Mouse (Mus musculus) limb, embryonic 13.5 days (tissue): Measurements from ENCODE around the gene B2m. TPM values are rescaled to one million over a fixed set of nuclear protein-coding genes. Genes with fewer than 3 reads are reported as not detected.
"Not testable (repeated sequence)": the region's sequence is repeated elsewhere in the genome, so short reads cannot be mapped to it uniquely, and the experiment has no call there.

Experiments
- ATAC-seq: fragments of 200-750 bp; cut with Nextera tagmentation; 2 replicates; pipeline ENCODE4 v1.8.0; 2017; ENCODE audit warnings: low read depth, moderate number of reproducible peaks, moderate TSS enrichment; ENCODE audit not compliant: low FRiP score
- H3K27ac ChIP-seq: fragments of 300-500 bp; sonication (generic); 2 replicates; pipeline ENCODE4 v1.5.1; 2015; ENCODE audit warnings: inconsistent platforms, mild to moderate bottlenecking, moderate library complexity
- H3K27me3 ChIP-seq: fragments of 300-500 bp; sonication (generic); 2 replicates; pipeline ENCODE4 v1.6.1; 2015; ENCODE audit warnings: mild to moderate bottlenecking, inconsistent platforms
- H3K36me3 ChIP-seq: fragments of 300-500 bp; sonication (generic); 2 replicates; pipeline ENCODE4 v1.6.1; 2015; ENCODE audit warnings: inconsistent platforms, mild to moderate bottlenecking, moderate library complexity
- H3K4me1 ChIP-seq: fragments of 300-500 bp; sonication (generic); 2 replicates; pipeline ENCODE4 v1.6.1; 2015; ENCODE audit warnings: inconsistent platforms
- H3K4me2 ChIP-seq: fragments of 300-500 bp; sonication (generic); replicated peaks from 2 replicates; pipeline ENCODE4 v1.6.1; 2015; ENCODE audit warnings: inconsistent platforms, mild to moderate bottlenecking, moderate library complexity
- H3K4me3 ChIP-seq: fragments of 300-500 bp; sonication (generic); 2 replicates; pipeline ENCODE4 v1.5.1; 2015; ENCODE audit warnings: moderate library complexity, mild to moderate bottlenecking, inconsistent platforms
- H3K9ac ChIP-seq: fragments of 300-500 bp; sonication (generic); 2 replicates; pipeline ENCODE4 v1.6.1; 2015; ENCODE audit warnings: mild to moderate bottlenecking, inconsistent platforms
- H3K9me3 ChIP-seq: fragments of 300-500 bp; sonication (generic); 2 replicates; pipeline ENCODE4 v1.6.1; 2016; ENCODE audit warnings: inconsistent platforms
- WGBS: fragments of 180-500 bp; shearing (Covaris S2); methylation state at CpG from one replicate; pipeline ENCODE4 v1.1.7; 2015; 5-methylcytosine and 5-hydroxymethylcytosine counted together
- polyA plus RNA-seq: library from polyadenylated mRNA; unstranded; fragments of >200 nt; fragmentation: Nextera tagmentation; extraction: Ambion mirVana; gene quantifications from 2 replicates; pipeline ENCODE4 v1.2.1, GENCODE M21; 2015

B2m gene
- 212 and 235 TPM in 2 replicates for polyA plus RNA-seq

DNA sequence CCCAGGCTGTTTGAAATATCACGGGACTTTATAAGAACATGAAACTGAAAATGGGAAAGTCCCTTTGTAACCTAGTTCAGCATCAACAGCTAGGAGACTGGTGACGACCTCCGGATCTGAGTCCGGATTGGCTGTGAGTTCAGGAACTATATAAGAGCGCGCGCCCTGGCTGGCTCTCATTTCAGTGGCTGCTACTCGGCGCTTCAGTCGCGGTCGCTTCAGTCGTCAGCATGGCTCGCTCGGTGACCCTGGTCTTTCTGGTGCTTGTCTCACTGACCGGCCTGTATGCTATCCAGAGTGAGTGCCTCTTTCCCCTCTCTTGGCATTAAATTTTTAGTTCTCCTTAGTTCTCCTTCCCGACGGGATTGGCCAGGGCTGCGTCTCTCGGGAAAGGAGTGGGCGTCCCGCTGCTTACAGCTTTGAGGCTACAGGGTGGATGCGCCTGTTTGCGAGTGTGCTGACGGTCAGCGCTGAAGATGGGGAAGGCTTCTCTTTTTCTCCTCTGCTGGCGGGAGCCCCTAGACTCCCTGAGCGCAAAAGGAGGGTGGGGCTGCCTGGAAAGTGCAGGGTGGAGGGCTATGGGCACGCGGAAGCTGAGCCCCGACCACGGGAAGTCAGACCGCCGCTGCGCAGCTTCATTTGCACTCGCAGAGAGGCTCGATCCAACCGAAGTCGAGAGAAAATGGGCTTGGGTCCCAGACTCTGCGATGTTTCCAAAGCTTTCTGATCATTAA lies at the start of gene B2m:
TSS of gene B2m (plus strand) at position 179 of the 734 bp plus-strand sequence.
- Histone ChIP-seq H3K4me2 (peak within 1 kb of the TSS; percentile 72), H3K27ac (peak within 1 kb of the TSS; percentile 72), H3K27me3 (no peaks in the 10 kb centered on the region), H3K4me1 (peaks cover 9% of the 10 kb centered on the region), H3K4me3 (peak within 1 kb of the TSS; percentile 66), H3K9ac (peak within 1 kb of the TSS; percentile 74), H3K9me3 (no peaks in the 10 kb centered on the region), H3K36me3 (peaks cover 17% of the 10 kb centered on the region)
- ATAC-seq = peak; percentile 99
- WGBS = under 1% methylated on average over 40 of the region's 40 CpGs

DNA sequence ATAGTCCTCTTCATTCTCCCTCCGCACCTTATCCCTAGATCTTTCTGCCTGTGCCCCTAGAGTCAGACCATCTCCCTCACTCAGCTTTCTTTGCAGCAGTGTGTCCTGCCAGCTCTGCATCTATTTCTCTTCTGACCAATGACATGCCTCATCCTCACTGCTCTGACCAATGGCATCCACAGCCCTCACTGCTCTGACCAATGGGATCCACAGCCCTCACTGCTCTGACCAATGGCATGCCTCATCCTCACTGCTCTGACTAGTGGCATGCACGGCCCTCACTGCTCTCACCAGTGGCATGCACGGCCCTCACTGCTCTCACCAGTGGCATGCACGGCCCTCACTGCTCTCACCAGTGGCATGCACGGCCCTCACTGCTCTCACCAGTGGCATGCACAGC lies 49.8 kb upstream of the B2m start:
- H3K36me3 ChIP-seq = peaks cover 80% of the 10 kb centered on the region
- H3K9me3 ChIP-seq, H3K27ac ChIP-seq, H3K4me2 ChIP-seq, ATAC-seq, H3K4me1 ChIP-seq, H3K9ac ChIP-seq, H3K27me3 ChIP-seq, H3K4me3 ChIP-seq: not testable (repeated sequence)
- WGBS = 81% methylated on average over 5 of the region's 5 CpGs

DNA sequence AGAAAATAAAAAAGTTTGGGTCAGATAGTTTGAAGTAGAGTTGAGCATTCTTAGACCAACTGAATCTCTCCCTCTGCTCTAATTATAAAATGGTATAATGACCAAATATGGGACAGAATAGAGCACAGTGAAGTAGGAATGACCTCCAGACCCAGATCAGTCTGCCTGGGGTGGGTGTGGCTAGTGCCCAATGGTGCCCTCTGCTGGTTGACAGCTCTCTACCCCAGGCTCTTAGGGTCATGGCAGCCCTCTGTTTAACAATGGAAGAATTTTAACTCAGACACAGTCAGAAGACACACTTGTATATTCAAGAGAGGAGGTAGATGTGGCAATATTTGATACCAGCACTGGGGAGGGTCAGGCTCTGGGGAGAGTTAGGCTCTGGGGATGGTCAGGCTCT lies 45.4 kb upstream of the B2m start:
- Histone ChIP-seq H3K4me1 (no peaks in the 10 kb centered on the region), H3K4me2 (no peak overlapping the region), H3K27ac (no peak overlapping the region), H3K36me3 (peaks cover 68% of the 10 kb centered on the region), H3K9me3 (no peaks in the 10 kb centered on the region), H3K27me3 (no peaks in the 10 kb centered on the region), H3K9ac (no peak overlapping the region), H3K4me3 (no peak overlapping the region)
- no peak for ATAC-seq

DNA sequence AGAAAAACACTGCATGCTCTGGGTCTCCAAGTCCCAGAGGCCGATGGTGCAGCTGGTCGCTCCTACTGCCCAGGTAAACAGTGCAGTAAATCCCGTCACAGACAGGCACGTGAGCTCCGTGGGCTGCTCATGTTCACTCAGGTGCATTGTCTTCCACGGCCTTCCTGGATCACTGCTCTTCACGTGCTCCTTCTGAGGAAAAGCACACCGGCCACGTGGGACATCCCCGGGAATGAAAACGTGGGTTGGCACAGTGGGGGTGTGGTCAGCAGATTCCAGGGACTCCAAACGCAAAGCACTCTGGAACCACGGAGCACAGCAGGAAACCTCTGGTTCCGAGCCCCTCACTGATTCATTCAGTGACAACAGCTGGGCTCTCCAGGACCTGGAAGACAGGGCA lies 39.4 kb upstream of the B2m start:
- Histone ChIP-seq H3K27ac (no peak overlapping the region), H3K9ac (no peak overlapping the region), H3K36me3 (peaks cover 67% of the 10 kb centered on the region), H3K9me3 (no peaks in the 10 kb centered on the region), H3K4me1 (no peaks in the 10 kb centered on the region), H3K27me3 (no peaks in the 10 kb centered on the region), H3K4me2 (no peak overlapping the region), H3K4me3 (no peak overlapping the region)
- 80% methylated on average over 14 of the region's 14 CpGs for WGBS
- no peak for ATAC-seq

DNA sequence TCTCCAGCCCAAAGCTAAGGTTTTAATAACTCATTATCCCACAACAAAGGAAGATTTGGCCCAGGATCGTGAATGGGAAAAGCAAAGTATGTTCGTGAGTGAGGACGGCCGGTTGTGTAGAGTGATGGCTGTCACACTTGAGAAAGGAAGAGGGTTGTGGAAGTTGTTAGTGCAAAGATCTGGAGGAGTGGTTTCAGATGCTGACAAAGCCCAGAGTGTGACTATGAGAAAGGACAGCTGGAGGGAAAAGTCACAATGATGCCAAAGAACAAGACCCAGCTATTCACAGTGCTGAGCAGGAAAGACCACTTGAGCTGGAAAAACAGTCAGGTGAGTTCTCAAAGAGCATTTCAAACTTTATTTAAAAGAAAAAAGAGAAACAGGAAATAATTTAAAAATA lies 37.8 kb upstream of the B2m start:
- ATAC-seq = no peak

DNA sequence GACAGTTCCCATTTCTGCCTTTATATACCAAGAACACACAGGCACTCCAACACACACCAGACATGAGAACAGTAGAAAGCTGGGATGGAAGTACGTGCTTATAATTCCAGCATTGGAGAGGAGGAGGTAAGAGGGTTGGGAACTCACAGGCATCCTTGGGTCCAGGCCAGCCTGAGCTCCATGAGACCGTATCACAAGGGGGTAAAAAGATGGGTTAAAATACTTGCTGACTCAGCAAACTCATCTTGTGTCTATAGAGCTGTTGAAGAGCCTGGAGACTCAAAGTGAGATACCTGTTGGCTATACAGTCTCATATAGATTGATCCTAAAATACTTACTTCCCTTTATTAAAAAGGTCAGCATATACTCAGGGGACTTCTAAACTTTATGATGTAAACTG lies 30.6 kb upstream of the B2m start:
- peaks cover 14% of the 10 kb centered on the region for H3K36me3 ChIP-seq
- no peaks in the 10 kb centered on the region for H3K9me3 ChIP-seq
- H3K4me3 ChIP-seq = no peak overlapping the region
- no peak for ATAC-seq
- WGBS = 96% methylated on average over 2 of the region's 2 CpGs
- H3K4me1 ChIP-seq = peaks cover 13% of the 10 kb centered on the region
- peak overlapping the region; percentile 66 for H3K4me2 ChIP-seq
- peak overlapping the region; percentile 91; the same call in 1 of the 2 replicates for H3K9ac ChIP-seq
- H3K27me3 ChIP-seq = no peaks in the 10 kb centered on the region
- no peak overlapping the region for H3K27ac ChIP-seq

More for the DNA sequence above, 37.8 kb upstream of the B2m start:
- WGBS = 83% methylated on average over 4 of the region's 4 CpGs
- Histone ChIP-seq H3K9ac (no peak overlapping the region), H3K27ac (no peak overlapping the region), H3K4me3 (no peak overlapping the region), H3K9me3 (no peaks in the 10 kb centered on the region), H3K27me3 (no peaks in the 10 kb centered on the region), H3K4me1 (no peaks in the 10 kb centered on the region), H3K36me3 (peaks cover 66% of the 10 kb centered on the region), H3K4me2 (no peak overlapping the region)

DNA sequence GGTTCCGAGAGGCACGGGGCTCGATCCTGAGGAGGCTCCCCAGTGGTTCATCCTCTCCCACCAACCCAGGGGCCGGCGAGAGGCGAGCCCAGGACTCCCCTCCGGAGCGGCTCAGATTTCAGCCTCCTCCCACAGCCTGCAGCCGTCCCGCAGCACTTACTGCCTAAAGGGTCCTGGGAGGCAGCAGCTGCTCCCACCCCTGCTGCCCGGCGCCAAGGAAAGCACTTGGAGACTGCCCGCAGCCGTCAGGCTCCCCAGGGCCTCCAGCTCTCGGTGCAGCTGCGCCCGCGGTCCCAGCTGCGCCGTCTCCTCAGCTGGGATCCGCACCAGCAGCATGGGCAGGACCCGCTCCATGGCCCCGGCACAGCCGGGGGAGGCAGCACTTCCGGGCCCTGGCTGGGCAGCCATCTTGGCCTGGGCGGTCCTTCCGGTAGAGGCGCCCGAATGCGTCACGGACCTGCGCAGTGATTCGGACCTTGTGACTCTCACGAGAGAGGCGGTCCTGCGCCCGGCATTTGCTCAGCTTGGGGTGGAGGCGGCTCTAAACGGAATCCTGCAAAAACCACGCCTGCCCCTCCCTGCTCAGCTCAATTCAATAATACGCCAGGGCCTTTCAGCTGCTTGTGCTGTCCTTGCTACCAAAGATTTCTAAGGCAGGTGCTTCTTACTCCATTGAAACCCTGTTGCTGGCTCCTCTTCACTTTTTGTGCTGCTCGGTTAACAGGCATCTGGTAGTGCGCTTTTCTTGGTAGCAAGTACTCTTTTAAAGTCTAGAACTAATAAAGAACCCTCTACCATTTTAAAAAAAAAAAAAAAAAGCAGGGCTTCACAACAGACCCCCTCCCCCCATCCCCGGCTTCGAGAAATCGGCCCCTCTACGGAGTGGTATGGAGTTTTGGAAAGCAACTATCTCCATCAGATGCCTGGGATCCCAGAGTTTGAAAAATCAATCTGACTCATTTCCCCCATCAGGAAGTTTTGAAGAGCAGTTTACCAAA lies 29.2 kb upstream of the B2m start, which contains the start of gene Spg11:
TSS of gene Spg11 (minus strand) at position 426 of the 998 bp plus-strand sequence.
- H3K4me1 ChIP-seq = peaks cover 13% of the 10 kb centered on the region
- peak within 1 kb of the TSS; percentile 66 for H3K4me2 ChIP-seq
- peak within 1 kb of the TSS; percentile 80 for H3K4me3 ChIP-seq
- ATAC-seq = peak; percentile 99
- H3K36me3 ChIP-seq = peaks cover 9% of the 10 kb centered on the region
- H3K27ac ChIP-seq = peak within 1 kb of the TSS; percentile 98
- peak within 1 kb of the TSS; percentile 91 for H3K9ac ChIP-seq
- no peaks in the 10 kb centered on the region for H3K9me3 ChIP-seq
- WGBS = under 1% methylated on average over 47 of the region's 47 CpGs
- no peaks in the 10 kb centered on the region for H3K27me3 ChIP-seq

DNA sequence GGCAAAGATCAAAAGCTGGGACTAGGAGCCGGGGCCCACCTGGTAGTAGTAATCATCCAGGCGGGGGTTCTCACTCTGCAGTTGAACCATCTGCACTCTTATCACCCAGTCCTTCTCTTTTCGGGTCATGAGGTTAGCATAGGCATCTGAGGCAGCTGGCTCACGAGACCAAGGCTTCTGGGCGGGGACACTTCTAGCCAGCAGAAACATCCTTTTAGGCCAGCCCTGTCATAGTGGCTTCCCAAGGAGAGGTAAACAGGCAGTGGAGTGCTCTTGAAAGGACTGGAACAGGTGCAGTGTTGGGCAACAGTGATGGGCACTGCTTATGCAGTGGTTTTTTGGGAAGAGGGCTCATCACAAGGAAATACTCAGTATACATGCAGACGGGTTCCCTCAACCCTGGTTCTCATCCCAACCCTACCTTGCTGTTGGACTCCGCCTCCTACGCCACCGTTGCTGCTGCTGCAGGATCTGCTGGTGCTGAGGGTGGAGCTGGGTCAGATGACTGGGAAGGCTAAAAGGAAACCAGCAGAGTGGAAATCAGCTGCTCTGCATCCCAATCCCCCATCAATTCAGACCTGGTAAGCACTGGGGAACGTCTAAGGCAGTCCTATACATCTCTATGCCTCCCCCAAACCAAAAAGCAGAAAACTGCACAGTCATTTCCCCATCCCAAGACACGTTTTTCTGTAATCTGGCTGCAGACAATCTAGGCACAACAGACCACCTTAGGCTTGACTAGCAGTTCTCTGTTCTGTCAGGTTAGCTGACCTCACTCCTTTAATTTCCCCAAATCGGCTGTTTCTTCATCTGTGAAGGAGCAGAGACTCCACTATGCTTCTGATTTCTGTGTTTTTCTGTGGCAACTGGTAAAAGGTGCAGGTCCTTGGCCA lies 21.6 kb upstream of the B2m start:
- Histone ChIP-seq H3K9me3 (no peaks in the 10 kb centered on the region), H3K4me3 (no peak overlapping the region), H3K36me3 (no peaks in the 10 kb centered on the region), H3K27me3 (0 out of 2 replicates have a peak, but pooled peaks cover 2% of the 10 kb centered on the region), H3K4me1 (no peaks in the 10 kb centered on the region), H3K27ac (no peak overlapping the region), H3K4me2 (no peak overlapping the region), H3K9ac (no peak overlapping the region)
- no peak for ATAC-seq
- WGBS = 44% methylated on average over 12 of the region's 12 CpGs

DNA sequence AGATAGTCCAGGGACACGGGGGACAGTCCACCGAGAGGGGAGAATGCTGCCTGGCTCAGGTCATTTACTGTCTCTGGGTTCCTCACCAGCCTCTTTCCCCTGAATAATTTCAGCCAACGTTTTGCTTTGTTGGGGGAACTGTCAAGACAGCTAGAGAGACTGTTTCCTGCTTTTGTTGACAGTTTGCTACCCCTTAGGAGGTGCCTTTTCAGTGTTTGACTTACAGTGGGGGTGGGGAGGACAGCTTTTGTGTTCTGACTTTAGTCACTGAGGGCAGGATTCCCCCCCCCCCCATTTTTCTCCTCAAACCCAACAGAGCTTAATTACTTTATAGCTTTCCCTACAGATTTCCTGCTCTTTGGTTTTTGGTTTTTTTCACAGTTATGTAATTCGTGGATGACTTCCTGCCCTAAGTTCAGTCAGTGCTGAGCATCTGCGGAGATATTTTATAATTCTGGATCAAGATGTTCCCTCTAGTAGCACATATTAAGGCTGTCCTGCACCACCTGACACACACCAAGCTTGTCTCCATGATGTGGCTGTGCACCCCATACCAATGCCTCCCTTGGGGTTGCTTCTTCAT lies 20.6 kb upstream of the B2m start:
- Histone ChIP-seq H3K4me1 (no peaks in the 10 kb centered on the region), H3K36me3 (no peaks in the 10 kb centered on the region), H3K9me3 (no peaks in the 10 kb centered on the region), H3K27me3 (0 out of 2 replicates have a peak, but pooled peaks cover 2% of the 10 kb centered on the region), H3K9ac (no peak overlapping the region), H3K4me2 (no peak overlapping the region), H3K27ac (no peak overlapping the region), H3K4me3 (no peak overlapping the region)
- ATAC-seq = no peak
- WGBS = 52% methylated on average over 5 of the region's 5 CpGs

DNA sequence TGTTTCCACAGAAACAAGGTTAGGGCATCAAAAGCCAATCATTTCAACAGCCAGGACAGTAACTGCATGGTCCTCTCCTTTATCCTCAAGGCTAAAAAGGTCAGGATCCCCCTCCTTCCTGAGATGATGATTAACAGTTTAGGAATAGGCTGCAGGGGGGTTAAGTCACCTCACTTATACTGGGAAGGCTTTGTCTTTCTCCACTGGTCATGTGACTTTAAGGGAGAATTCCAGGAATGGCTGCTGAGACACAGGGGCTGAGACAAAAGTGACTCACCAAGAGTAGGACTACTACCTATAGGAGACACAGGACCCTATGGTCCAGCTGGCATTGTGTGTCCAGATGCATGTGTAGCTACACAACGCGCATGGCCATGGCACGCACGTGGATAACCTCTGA lies 19.9 kb upstream of the B2m start:
- 89% methylated on average over 4 of the region's 4 CpGs for WGBS
- Histone ChIP-seq H3K36me3 (no peaks in the 10 kb centered on the region), H3K9me3 (no peaks in the 10 kb centered on the region), H3K27me3 (0 out of 2 replicates have a peak, but pooled peaks cover 2% of the 10 kb centered on the region), H3K4me3 (no peak overlapping the region), H3K4me1 (no peaks in the 10 kb centered on the region), H3K9ac (no peak overlapping the region), H3K27ac (no peak overlapping the region), H3K4me2 (no peak overlapping the region)
- ATAC-seq = no peak

DNA sequence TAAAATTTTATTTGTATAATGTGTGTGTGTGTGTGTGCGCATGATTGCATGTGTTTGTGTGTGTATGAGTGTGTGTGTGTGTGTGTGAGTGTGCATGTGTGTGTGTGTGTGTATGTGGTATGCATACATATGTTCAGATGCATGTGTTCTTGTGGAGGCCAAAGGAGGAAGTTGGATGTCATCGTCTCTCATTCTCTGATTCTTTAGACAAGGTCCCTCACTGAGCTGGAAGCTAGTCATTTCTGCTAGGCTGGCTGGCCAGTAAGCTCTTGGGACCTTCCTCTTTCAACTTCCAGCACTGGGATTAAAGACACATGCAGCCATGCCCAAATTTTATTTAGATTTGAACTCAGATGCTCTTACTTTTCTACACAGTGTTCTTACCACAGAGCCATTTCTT lies 15.4 kb upstream of the B2m start:
- WGBS = 95% methylated on average over 2 of the region's 2 CpGs
- Histone ChIP-seq H3K4me2 (no peak overlapping the region), H3K4me1 (no peaks in the 10 kb centered on the region), H3K9ac (no peak overlapping the region), H3K27me3 (0 out of 2 replicates have a peak, but pooled peaks cover 2% of the 10 kb centered on the region), H3K9me3 (no peaks in the 10 kb centered on the region), H3K27ac (no peak overlapping the region), H3K4me3 (no peak overlapping the region), H3K36me3 (no peaks in the 10 kb centered on the region)
- ATAC-seq = no peak
